24 mouse cellular contexts compared by ENCODE assay signal in the genomic region with DNA sequence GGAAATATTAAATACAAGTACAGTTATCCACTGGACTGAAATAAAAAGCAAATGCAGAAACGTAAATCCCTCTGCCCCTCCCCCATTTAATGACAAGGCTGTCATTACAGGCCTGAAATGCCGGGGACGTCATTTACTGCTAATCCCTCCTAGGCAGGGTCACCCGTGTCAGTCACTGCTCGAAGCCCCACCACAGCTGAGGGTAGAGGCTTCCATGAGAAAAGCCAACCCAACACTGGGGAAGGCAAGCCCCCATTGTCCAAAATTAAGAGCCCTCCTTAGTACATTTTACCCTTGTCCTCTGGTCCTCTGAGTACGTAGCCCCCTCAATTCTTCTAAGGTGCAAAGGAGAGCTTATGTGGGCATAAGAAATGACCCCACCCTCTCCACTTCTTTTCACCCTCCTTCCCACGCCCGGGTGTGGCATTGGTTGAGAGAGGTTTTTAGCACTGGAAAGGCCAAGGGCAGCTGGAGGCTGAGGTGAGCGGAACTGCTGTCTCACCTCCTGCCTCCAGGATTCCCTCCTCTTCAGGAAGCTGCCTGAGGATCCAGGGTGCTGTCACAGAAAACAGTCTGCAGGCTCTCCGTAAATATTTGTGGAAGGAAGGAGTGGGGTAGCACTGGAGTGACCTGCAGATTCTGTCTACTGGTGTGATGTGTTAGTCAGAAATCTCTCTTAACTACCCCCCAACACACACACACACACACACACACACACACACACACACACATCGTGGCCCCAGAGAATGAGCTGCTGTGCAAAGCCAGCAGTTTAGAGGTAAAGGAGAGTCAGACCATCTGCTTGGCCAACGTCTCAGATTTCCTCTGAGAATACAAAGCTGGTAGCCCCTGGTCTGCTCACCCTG. TPM values are rescaled to one million over a fixed set of nuclear protein-coding genes. Genes with fewer than 3 reads are reported as not detected.
"Had no signal": no experiment of that assay in that cellular context is flagged by ENCODE, and none has a peak within 500 bp of the region (broad histone marks: within the 10 kb centered on the region; RNA-seq: fewer than 3 reads in every experiment).

No protein-coding gene starts in this region.

- DNase-seq: kidney, adult 11 months; kidney, adult 8-10 months; kidney, postnatal 14 days; kidney, postnatal 4 days; left cerebral cortex, postnatal 4 days; liver; lung, adult 18-20 months; lung, postnatal 14 days; lung, postnatal 4 days; right cerebral cortex, adult 18-20 months; right cerebral cortex, postnatal 14 days; right cerebral cortex, postnatal 4 days; thymus, adult 18-20 months; thymus, postnatal 4 days had no signal

- H3K9me3 ChIP-seq: intestine, embryonic 15.5 days; kidney, embryonic 15.5 days; limb, embryonic 13.5 days; liver, embryonic 12.5 days; liver, embryonic 15.5 days; midbrain, embryonic 13.5 days had no signal

- H3K27ac ChIP-seq: intestine, embryonic 15.5 days; kidney, embryonic 15.5 days; limb, embryonic 13.5 days; liver, embryonic 12.5 days; liver, embryonic 15.5 days; midbrain, embryonic 13.5 days; stomach, postnatal 0 days had no signal

- H3K9ac ChIP-seq: intestine, embryonic 15.5 days; kidney, embryonic 15.5 days; limb, embryonic 13.5 days; liver, embryonic 12.5 days; liver, embryonic 15.5 days; midbrain, embryonic 13.5 days had no signal

- H3K4me2 ChIP-seq: intestine, embryonic 15.5 days; kidney, embryonic 15.5 days; limb, embryonic 13.5 days; liver, embryonic 12.5 days; liver, embryonic 15.5 days; midbrain, embryonic 13.5 days had no signal

- ATAC-seq: intestine, embryonic 15.5 days; liver, embryonic 12.5 days; midbrain, embryonic 13.5 days had no signal

- H3K4me3 ChIP-seq: intestine, embryonic 15.5 days; liver, embryonic 12.5 days; liver, embryonic 15.5 days; midbrain, embryonic 13.5 days had no signal

- H3K36me3 ChIP-seq: intestine, embryonic 15.5 days; kidney, embryonic 15.5 days; limb, embryonic 13.5 days; liver, embryonic 12.5 days; liver, embryonic 15.5 days; midbrain, embryonic 13.5 days had no signal

RNA-seq across cellular contexts. Expression of gene Vax2, which starts 2.4 kb away (rescaled TPM):
- polyA plus RNA-seq: intestine, embryonic 15.5 days; kidney, embryonic 15.5 days; liver, embryonic 12.5 days; liver, embryonic 15.5 days; lung, embryonic 16.5 days; neural tube, embryonic 14.5 days; stomach, embryonic 14.5 days; stomach, postnatal 0 days had no signal

RNA-seq across cellular contexts. Expression of gene Atp6v1b1, which starts 29.3 kb away (rescaled TPM):
- polyA plus RNA-seq: limb, embryonic 13.5 days; liver, embryonic 12.5 days; liver, embryonic 15.5 days; midbrain, embryonic 13.5 days; neural tube, embryonic 14.5 days had no signal

RNA-seq across cellular contexts. Expression of gene Cd207, which starts 35.8 kb away (rescaled TPM):
- polyA plus RNA-seq: intestine, embryonic 15.5 days; kidney, embryonic 15.5 days; limb, embryonic 13.5 days; lung, embryonic 16.5 days; midbrain, embryonic 13.5 days; neural tube, embryonic 14.5 days; stomach, embryonic 14.5 days; stomach, postnatal 0 days had no signal

RNA-seq across cellular contexts. Expression of gene Ankrd53, which starts 48.9 kb away (rescaled TPM):
- polyA plus RNA-seq: intestine, embryonic 15.5 days; kidney, embryonic 15.5 days; liver, embryonic 12.5 days; liver, embryonic 15.5 days; lung, embryonic 16.5 days; stomach, embryonic 14.5 days; stomach, postnatal 0 days had no signal

RNA-seq across cellular contexts. Expression of gene Clec4f, which starts 57.5 kb away (rescaled TPM):
- polyA plus RNA-seq: limb, embryonic 13.5 days; midbrain, embryonic 13.5 days; stomach, embryonic 14.5 days had no signal
